Mouse (Mus musculus) liver, embryonic 14.5 days (tissue): Measurements from ENCODE around the gene Dhfr.

ENCODE experiments used
- CTCF ChIP-seq: IDR thresholded peaks from 2 replicates; pipeline ENCODE4 v1.5.1; 2016; ENCODE audit warnings: antibody characterized with exemption, low read depth, control low read depth
- EP300 ChIP-seq: IDR thresholded peaks from 2 replicates; pipeline ENCODE4 v1.6.1; 2016; ENCODE audit warnings: antibody characterized with exemption, low read depth

DNA sequence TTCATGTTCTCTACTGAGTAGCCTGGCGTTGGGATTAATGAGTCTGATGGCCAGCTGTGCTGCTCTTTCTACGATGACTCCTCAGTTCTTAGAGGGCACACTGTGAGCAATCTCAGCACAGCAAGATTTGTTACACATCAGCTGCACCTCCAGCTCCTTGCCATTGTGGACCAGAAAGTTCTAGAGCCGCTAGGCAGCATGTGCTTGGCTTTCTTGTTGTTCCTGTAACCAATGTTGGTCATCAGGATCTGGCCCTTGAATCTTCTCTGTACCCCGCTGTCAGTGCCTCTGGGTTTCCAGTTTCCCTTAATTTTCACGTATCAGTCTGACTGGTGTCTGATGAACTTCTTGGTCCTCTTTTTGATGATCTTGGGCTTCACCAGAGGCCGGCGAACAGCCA is 1.9 kb downstream of the Dhfr start:
- TF ChIP-seq EP300 (no peak), CTCF (no peak)
